Mouse (Mus musculus) brain, adult 2 months (tissue): ENCODE measurements around the gene Kif3b.

ENCODE experiments used
- DNase-seq: peaks from one replicate; pipeline ENCODE4 v3.0.0; 2011; ENCODE audit warnings: low read depth, low spot score

The Kif3b gene

GRCm38 (mm10) chr2:153297771-153298170, 6.6 kb downstream of the Kif3b start:
- DNase-seq, result peak; percentile 75

- DNase-seq, result no peak
Measured at GRCm38 (mm10) chr2:153298460-153298859, 7.2 kb downstream of the Kif3b start.

DNA sequence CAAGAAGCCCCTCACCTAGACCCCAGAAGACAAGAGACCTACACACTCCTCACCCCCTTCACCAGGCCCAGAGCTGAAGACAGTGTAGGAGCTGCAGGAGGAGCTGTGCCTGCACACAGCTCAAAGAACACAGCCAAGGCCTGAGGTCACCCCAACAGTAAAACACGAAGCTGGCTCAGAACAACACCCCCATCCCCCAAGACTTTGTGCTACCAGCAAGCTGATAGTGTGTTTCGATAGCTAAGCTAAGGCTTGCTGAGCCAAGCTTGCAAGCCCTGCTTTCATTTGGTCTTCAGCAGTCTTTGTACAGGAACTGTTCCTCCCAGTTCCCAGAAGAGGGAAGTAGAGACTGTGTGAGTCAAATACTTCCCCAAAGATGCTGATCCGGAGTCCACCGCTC, 7.7 kb downstream of the Kif3b start:
- DNase-seq, result peak; percentile 65

GRCm38 (mm10) chr2:153301123-153301522, 9.9 kb downstream of the Kif3b start:
- DNase-seq, result peak; percentile 17

- peak; percentile 29 for DNase-seq
Measured at GRCm38 (mm10) chr2:153305240-153305639, 14.0 kb downstream of the Kif3b start.

- DNase-seq, result peak; percentile 43
Measured at GRCm38 (mm10) chr2:153308586-153308985, 17.4 kb downstream of the Kif3b start.

DNA sequence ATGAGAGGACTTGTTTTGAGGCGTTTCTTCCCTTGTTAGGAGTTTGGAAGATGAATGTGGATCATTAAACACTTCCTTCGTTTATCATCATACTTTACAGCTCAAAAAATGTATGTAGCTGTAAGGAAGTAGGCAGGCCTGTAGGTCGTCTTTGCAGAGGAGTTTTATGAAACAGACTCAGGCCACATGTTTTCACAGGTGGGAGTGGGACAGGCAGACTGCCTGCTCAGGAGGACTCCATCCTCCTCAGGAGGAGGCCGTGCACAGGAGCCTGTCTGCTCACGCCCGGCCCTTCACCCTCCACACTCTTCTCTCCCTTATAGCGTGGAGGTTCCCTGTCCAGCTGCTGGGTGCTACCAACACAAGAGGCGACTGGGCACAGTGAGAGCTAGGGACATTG, 17.9 kb downstream of the Kif3b start:
- peak; percentile 54 for DNase-seq

DNA sequence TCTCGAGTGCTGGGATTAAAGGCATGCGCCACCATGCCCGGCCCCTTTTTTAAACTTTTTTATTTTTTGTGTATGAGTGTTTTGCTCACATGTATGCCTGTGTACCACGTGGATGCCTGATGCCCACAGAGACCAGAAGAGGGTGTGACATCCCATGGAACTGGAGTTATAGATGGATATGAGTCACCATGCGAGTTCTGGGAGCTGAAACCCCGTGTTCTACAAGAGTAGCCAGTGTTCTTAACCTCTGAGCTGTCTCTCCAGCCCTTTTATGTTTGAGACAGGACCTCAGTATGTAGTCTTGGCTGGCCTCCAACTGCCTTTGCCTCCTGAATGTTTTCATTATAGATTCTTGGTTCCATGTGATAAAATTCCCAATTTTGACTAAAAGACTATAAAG, 19.0 kb downstream of the Kif3b start:
- peak; percentile 34 for DNase-seq

DNA sequence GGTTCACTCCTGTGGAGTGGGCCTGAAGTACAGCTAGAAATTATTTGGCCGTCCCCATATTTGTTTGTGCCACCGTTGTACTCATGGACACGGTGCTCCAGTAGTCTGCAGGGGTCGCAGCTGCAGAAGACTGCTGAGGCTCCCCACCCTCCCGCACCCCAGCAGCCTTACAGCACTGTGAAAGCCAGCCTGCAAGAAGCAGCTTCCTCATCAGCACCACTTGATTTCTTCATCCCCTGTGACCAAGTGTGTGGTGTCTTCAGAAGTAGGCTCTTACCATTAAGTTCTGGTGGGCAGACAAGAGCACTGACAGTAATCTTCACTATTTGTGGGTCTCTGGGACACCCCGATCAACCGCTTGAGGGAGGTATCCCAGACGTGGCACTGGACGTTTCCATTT, 21.7 kb downstream of the Kif3b start:
- no peak for DNase-seq

GRCm38 (mm10) chr2:153318408-153318807, 27.2 kb downstream of the Kif3b start:
- no peak for DNase-seq

- DNase-seq, result no peak
Measured at GRCm38 (mm10) chr2:153319036-153319643, 27.9 kb downstream of the Kif3b start.

GRCm38 (mm10) chr2:153325706-153326376, 34.6 kb downstream of the Kif3b start:
- no peak for DNase-seq

DNA sequence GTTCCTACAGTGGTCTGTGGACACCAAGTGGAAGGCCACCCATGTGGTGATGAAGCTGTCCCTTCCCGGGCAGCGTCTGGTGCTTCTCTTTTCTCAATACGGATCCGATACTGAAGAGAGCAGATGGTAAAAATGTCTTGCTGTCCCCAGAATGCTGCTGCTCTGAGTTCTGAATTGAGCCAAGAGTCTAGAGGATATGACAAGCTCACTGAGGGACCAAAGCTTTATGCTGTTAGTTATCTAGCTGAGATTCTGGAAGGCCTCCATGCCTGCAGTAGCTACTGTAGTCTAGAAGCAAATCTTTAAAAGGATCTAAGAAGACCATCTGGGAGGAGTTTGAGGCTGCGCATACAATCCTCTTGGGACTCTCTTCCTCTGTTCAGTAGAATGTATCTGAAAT, 41.1 kb downstream of the Kif3b start:
- peak; percentile 74 for DNase-seq

GRCm38 (mm10) chr2:153332981-153333380, 41.8 kb downstream of the Kif3b start:
- no peak for DNase-seq

DNA sequence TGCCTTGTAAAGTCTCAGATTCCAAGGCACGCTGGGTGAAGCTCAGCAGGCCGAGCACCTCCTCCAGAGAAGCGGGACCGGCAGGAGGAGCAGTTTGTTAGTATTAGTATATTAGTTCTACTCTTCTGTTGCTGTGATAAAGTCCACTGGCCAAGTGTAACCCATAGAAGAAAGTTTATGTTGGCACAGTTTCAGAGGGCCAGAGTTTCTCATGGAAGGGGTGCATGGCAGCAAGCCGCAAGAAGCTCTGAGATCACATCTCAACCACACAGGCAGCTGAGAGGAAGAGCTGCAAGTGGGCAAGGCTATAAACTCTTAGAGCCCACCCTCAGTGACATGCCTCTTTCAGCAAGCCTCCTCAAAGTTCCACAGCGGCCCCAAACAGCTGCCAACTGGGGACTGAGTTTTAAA, 42.6 kb downstream of the Kif3b start:
- DNase-seq, result no peak

DNA sequence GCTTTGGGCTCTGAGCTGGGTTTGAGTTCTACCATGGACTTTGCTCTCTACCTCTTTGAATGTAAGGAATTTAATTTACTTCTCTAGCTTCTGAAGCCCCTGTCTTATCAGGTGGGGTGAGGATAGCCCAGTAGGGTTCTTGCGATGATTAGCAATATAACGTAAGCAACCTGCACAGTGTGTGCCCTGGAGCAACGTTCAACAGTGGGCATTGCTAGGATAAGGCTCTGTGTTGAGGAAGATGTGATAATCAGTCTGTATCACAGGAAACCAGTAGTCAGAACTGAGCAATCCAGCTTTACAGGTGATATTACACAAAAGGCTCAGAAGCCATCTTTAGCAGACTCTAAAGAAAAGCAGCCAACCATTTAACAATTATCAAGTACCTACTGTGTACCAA, 43.1 kb downstream of the Kif3b start:
- no peak for DNase-seq

- no peak for DNase-seq
Measured at GRCm38 (mm10) chr2:153336117-153336516, 44.9 kb downstream of the Kif3b start.

- peak; percentile 29 for DNase-seq
Measured at GRCm38 (mm10) chr2:153338361-153339350, 47.4 kb downstream of the Kif3b start.

DNA sequence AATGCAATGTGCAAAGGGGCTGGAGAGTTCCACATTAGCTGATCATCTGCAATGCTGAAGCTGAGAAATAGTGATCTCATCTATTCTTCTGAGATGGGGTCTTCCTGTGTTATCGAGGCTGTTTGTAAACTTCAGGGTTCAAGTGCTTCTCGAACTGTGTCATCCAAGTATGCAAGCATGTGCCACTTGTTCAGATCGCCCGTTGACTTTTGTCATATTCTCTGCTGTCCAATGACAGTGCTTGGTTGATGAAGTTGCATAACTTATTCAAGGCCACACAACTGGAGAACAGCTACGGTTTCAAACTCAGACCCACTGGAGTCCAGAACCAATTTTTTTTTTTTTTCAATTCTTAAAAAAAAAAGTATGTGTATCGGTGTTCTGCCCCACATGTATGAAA, 51.0 kb downstream of the Kif3b start:
- no peak for DNase-seq

DNA sequence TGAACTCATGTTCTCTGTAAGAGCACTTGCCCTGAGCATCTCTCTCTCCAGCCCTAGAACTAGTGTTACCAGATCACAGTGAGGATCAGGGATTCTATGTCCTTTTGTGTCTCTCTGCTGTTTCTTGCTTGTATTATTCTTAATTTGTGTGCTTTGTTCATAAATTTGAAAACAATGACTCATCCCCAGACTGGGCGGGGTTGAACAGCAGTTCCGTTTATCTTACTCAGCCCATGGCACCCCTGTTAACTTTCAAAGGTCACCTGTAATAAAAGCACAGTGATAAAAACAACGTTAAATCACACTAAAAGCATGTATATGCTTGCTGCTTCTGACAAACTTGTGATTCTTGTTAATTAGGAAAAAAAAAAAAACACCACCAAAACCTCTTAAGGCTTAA, 51.4 kb downstream of the Kif3b start:
- DNase-seq, result no peak

- no peak for DNase-seq
Measured at GRCm38 (mm10) chr2:153343191-153343590, 52.0 kb downstream of the Kif3b start.

GRCm38 (mm10) chr2:153345071-153345453, 53.8 kb downstream of the Kif3b start:
- no peak for DNase-seq
